Mouse (Mus musculus) CD4-positive, CD25-positive, alpha-beta regulatory T cell, adult 2 months (primary cell): Measurements from ENCODE around the gene Gm8882.
"Not testable (repeated sequence)": the region's sequence is repeated elsewhere in the genome, so short reads cannot be mapped to it uniquely, and the experiment has no call there.

ENCODE experiments used
- DNase-seq: peaks from one replicate; pipeline ENCODE4 v3.0.0-alpha.2; 2012; ENCODE audit warnings: low read depth, low spot score

Gene Gm8882

GRCm38 (mm10) chr6:132364034-132364433 lies at the start of gene Gm8882:
Gm8882 (minus strand) TSS chr6:132364134.
- DNase-seq = not testable (repeated sequence)

GRCm38 (mm10) chr6:132314657-132315056 lies 49.3 kb downstream of the Gm8882 start, which contains the start of gene Prpmp5:
Prpmp5 (minus strand) TSS chr6:132314757.
- DNase-seq = not testable (repeated sequence)
